Mouse (Mus musculus) intestine, embryonic 14.5 days (tissue): ENCODE measurements around the gene Nedd9. TPM values are rescaled to one million over a fixed set of nuclear protein-coding genes. Genes with fewer than 3 reads are reported as not detected.

Experiments
- ATAC-seq: fragments of 200-750 bp; cut with Nextera tagmentation; replicated peaks from 2 replicates; pipeline ENCODE4 v1.8.0; 2017; ENCODE audit warnings: low read depth, moderate number of reproducible peaks, moderate TSS enrichment, moderate library complexity; ENCODE audit not compliant: low FRiP score, low TSS enrichment
- DNase-seq: peaks from one replicate; pipeline ENCODE4 v3.0.0-alpha.2; 2018; ENCODE audit warnings: low spot score
- H3K27ac ChIP-seq: fragments of 300-500 bp; sonication (generic); 2 replicates; pipeline ENCODE4 v1.5.1; 2014; ENCODE audit warnings: low read depth, mild to moderate bottlenecking, control low read depth
- H3K27me3 ChIP-seq: fragments of 300-500 bp; sonication (generic); replicated peaks from 2 replicates; pipeline ENCODE4 v1.6.1; 2014; ENCODE audit warnings: low read length, control low read depth; ENCODE audit not compliant: control insufficient read depth, insufficient read depth
- H3K36me3 ChIP-seq: fragments of 300-500 bp; sonication (generic); 2 replicates; pipeline ENCODE4 v1.6.1; 2014; ENCODE audit warnings: low read length, control low read depth; ENCODE audit not compliant: control insufficient read depth, insufficient read depth
- H3K4me1 ChIP-seq: fragments of 300-500 bp; sonication (generic); replicated peaks from 2 replicates; pipeline ENCODE4 v1.6.1; 2014; ENCODE audit warnings: low read length, control low read depth, mixed read lengths; ENCODE audit not compliant: control insufficient read depth, insufficient read depth
- H3K4me2 ChIP-seq: fragments of 300-500 bp; sonication (generic); 2 replicates; pipeline ENCODE4 v1.6.1; 2014; ENCODE audit warnings: low read length
- H3K4me3 ChIP-seq: fragments of 300-500 bp; sonication (generic); 2 replicates; pipeline ENCODE4 v1.5.1; 2014; ENCODE audit warnings: low read depth, low read length, control low read depth, mixed read lengths
- H3K9ac ChIP-seq: fragments of 300-500 bp; sonication (generic); 2 replicates; pipeline ENCODE4 v1.6.1; 2014; ENCODE audit warnings: mild to moderate bottlenecking, low read length
- H3K9me3 ChIP-seq: fragments of 300-500 bp; sonication (generic); 2 replicates; pipeline ENCODE4 v1.6.1; 2016; ENCODE audit warnings: low read length, control low read depth; ENCODE audit not compliant: control insufficient read depth
- WGBS: fragments of 180-500 bp; shearing (Covaris S2); extraction: QIAGEN DNeasy Blood & Tissue Kit; methylation state at CpG from one replicate; pipeline ENCODE4 v1.1.7; 2014; 5-methylcytosine and 5-hydroxymethylcytosine counted together
- polyA plus RNA-seq: library from polyadenylated mRNA; unstranded; fragments of >200 nt; fragmentation: Nextera tagmentation; extraction: Ambion mirVana; gene quantifications from 2 replicates; pipeline ENCODE4 v1.2.1, GENCODE M21; 2014

Nedd9 gene
- polyA plus RNA-seq, 1 experiment from 2014 or later, result 56.5 TPM

DNA sequence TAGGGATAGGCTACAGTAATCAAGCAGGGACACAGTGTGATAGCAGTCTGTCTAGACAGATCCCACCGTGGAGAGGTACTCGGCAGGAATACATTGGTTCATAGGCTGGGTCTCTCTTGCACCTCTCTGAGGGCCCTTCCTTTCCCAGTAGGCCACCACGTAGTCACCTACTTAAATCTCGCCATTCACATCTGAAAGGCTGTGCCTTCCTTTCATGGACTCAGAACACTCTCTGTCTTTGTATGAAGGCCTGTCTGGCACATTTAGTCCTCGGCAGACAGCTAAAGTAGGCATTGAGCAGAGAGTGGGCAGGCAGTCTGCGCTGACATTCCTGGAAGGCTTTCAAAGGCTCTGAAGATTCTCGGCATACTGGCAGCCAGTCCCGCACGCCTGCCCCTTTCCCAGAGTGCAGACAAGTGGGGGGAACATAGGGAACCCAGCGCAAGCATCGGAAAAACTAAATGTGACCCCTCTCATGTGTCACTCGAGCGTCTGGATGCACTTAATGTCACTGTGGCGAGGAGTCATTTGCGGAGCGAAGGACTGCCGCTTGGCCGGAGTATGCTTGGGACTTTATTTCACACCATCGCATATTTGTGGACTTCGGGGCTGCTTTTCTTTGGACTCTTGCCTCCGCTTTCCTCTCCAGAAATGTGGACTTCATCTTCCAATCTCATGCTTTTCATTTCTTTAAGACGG, 147.4 kb downstream of the Nedd9 start:
- peaks cover 18% of the 10 kb centered on the region for H3K4me1 ChIP-seq
- H3K27me3 ChIP-seq, result no peaks in the 10 kb centered on the region
- peaks cover 15% of the 10 kb centered on the region for H3K36me3 ChIP-seq
- no peak overlapping the region for H3K9ac ChIP-seq
- 70% methylated on average over 22 of the region's 22 CpGs for WGBS
- no peak for ATAC-seq
- no peak for DNase-seq
- H3K27ac ChIP-seq, result no peak overlapping the region
- H3K9me3 ChIP-seq, result no peaks in the 10 kb centered on the region
- no peak overlapping the region for H3K4me3 ChIP-seq
- no peak overlapping the region for H3K4me2 ChIP-seq

DNA sequence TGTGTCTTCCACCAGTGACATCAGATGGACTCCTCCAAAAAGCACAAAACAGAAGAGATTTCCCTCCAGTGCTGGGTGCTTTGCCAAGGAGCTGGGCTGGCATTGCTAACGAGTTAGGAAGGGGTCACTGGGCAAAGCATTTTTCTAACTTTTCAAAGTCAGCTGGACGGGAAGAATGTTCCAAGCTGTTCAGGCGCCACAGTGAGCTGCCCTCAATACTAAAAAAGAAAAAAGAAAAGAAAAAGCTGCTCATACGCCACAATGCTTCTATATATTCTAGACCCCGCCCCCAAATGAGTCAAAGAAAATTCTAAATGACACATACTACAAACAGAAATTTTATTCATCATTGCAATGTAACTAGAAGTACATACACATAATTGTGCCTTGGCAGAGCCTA, 148.0 kb downstream of the Nedd9 start:
- no peak for ATAC-seq
- Histone ChIP-seq H3K9ac (no peak overlapping the region), H3K4me2 (no peak overlapping the region), H3K36me3 (peaks cover 15% of the 10 kb centered on the region), H3K27me3 (no peaks in the 10 kb centered on the region), H3K4me3 (no peak overlapping the region), H3K27ac (no peak overlapping the region), H3K4me1 (peaks cover 20% of the 10 kb centered on the region), H3K9me3 (no peaks in the 10 kb centered on the region)
- WGBS, result 75% methylated on average over 5 of the region's 5 CpGs
- DNase-seq, result no peak

DNA sequence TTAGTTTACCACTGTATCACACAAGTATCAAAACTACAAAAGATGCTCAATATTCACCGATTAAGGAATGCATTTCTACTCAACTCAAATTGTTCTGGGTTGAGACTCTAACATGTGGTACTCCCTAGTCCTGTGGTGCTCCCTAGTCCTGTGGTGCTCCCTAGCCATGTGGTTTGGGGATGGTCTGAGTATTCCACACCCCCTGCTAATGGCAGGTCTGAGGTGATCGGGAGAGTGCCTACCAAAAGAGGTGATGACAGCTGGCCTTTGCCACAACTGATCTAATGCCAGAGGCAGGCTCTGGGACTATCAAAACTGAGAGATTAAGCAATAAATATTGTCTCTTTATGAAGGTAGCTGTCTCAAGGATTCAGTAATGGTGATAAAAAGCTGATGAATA, 149.8 kb downstream of the Nedd9 start:
- no peak for DNase-seq
- Histone ChIP-seq H3K4me2 (no peak overlapping the region), H3K4me1 (peaks cover 20% of the 10 kb centered on the region), H3K27me3 (no peaks in the 10 kb centered on the region), H3K9me3 (no peaks in the 10 kb centered on the region), H3K27ac (no peak overlapping the region), H3K9ac (no peak overlapping the region), H3K4me3 (no peak overlapping the region), H3K36me3 (peaks cover 20% of the 10 kb centered on the region)
- ATAC-seq, result no peak
- WGBS, result 89% methylated on average over 2 of the region's 2 CpGs

DNA sequence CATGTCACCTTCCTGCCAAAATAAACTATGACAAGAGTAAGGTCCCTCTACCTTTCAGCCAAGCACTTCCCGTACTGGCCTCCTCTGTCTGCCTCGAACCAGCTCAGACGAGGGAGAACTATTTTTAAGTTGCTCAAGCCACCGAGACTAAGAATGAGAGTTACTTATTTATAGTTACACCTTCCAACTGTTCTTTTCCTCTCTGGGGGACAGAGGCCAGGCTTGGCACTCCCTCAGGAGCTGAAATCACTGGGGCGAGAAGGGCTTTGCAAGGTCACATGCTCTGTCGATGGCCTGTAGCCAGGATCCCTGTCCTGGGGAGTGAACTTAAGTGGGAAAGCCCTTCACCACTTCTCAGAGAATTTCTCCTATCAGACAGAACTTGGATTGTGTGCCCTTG, 150.9 kb downstream of the Nedd9 start:
- Histone ChIP-seq H3K9ac (no peak overlapping the region), H3K4me1 (peaks cover 20% of the 10 kb centered on the region), H3K27ac (no peak overlapping the region), H3K27me3 (no peaks in the 10 kb centered on the region), H3K4me3 (no peak overlapping the region), H3K36me3 (peaks cover 20% of the 10 kb centered on the region), H3K9me3 (no peaks in the 10 kb centered on the region), H3K4me2 (no peak overlapping the region)
- ATAC-seq (no peak), DNase-seq (no peak)
- WGBS, result 57% methylated on average over 6 of the region's 6 CpGs

DNA sequence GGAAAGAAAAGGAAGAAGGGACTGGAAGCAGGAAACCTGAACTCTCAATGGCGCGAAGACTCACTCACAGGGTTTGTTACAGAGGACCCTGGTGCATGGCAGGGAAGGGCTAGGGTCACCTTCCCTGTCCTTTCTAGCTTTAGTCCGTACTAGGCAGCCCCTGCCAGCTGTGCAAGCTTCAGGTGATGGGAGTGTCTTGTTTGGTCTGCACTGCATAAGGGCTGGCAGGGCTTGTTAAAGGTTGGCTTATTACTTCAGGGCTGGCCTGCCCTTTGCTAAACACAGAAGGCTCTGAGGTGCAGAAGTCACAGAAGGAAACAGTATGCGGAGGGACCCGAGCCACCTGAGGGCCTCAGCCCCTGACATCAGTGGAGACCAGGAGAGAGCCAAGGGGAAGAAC, 151.4 kb downstream of the Nedd9 start:
- Histone ChIP-seq H3K27ac (no peak overlapping the region), H3K4me3 (no peak overlapping the region), H3K27me3 (no peaks in the 10 kb centered on the region), H3K9me3 (no peaks in the 10 kb centered on the region), H3K9ac (no peak overlapping the region), H3K36me3 (peaks cover 20% of the 10 kb centered on the region), H3K4me1 (peaks cover 20% of the 10 kb centered on the region), H3K4me2 (no peak overlapping the region)
- ATAC-seq, result no peak
- DNase-seq, result no peak
- 68% methylated on average over 5 of the region's 5 CpGs for WGBS

DNA sequence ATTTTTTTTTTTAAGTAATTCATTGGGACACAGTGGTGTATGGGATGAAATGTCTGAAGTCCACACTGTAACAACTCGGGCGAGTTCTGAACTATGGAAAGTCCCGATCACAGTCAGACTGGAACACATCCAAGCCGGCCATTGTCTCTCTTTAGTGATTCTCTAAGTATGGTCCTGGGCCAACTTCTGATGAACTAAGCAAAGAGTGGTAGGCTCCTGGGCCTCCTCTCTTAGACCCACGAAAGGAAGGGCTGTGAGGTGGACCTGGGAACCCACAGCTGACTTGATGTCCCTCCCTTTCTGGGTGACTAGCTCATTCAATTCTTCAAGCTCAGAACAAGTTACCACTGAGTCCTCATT, 152.5 kb downstream of the Nedd9 start:
- Histone ChIP-seq H3K4me3 (no peak overlapping the region), H3K27me3 (no peaks in the 10 kb centered on the region), H3K4me2 (no peak overlapping the region), H3K36me3 (peaks cover 24% of the 10 kb centered on the region), H3K27ac (no peak overlapping the region), H3K4me1 (peaks cover 20% of the 10 kb centered on the region), H3K9ac (no peak overlapping the region), H3K9me3 (no peaks in the 10 kb centered on the region)
- ATAC-seq (no peak), DNase-seq (no peak)
- 81% methylated on average over 5 of the region's 5 CpGs for WGBS

DNA sequence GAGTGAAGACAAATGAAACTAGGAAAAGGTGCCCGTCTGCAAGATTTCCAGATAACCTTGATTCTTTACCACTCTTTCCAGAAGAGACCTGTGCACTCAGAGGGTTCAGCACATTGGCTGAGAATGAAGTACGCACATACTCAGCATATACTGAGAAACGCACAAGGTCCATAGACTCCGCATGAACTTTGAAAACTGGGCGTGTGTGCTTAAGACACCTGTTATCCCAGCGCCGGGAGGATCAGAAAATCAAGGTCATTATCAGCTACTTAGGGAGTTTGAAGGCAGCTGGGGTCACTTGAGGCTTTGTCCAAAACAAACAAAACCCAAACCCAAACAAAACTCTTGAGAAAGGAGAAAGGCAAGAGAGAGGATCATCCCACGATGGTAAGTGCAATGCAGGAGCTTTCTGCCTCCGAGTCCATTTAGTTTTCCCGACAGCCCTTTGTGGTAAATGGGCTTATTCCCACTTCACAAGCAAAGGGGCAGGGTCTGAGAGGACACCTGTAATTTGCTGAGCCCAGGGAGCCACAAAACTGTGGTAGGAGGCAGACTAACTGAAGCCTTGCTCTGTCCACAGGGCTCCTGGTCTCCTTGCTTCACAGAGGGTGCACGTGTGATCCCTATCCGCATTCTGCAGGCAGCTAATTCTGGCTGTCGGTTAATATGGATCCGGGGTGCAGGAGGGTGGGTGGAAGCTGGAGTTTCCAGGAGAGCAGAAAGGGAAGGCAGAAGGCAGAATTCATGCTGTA, 153.1 kb downstream of the Nedd9 start:
- no peak overlapping the region for H3K4me2 ChIP-seq
- peaks cover 26% of the 10 kb centered on the region for H3K36me3 ChIP-seq
- no peaks in the 10 kb centered on the region for H3K9me3 ChIP-seq
- H3K4me3 ChIP-seq, result no peak overlapping the region
- 67% methylated on average over 14 of the region's 14 CpGs for WGBS
- no peak for DNase-seq
- H3K27me3 ChIP-seq, result no peaks in the 10 kb centered on the region
- H3K9ac ChIP-seq, result no peak overlapping the region
- peaks cover 18% of the 10 kb centered on the region for H3K4me1 ChIP-seq
- no peak overlapping the region for H3K27ac ChIP-seq
- no peak for ATAC-seq

DNA sequence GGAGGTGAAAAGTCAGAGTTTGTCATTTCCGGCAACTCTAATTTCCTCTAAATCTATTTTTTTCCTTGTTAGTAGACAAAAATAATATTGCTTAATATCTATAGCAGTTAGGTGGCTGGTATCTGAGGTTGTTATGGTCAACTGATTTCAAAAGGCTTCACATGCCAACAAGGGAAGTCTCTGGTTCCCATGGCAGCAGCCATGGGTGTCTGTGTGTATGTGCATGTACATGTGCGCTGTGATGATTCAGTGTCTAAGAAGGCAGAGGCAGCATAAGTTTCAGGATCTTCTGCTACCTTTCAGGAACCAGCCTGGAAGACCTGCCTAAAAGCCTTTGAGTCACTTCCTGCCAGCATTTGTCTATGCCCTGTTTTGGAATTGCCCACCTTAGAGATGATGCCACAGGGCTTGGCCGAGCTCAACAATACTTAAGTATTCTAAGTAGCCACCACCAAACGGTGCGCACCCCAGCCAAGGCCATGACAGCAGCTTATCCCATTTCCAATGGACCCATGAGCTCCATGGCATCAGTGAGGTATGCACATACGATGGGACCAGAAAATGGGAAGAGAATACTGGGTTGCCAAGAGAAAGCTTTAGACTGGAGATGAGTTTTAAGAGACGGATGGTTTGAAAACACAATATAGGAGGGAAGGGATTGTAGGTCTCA, 155.4 kb downstream of the Nedd9 start:
- Histone ChIP-seq H3K4me3 (no peak overlapping the region), H3K36me3 (peaks cover 10% of the 10 kb centered on the region; the same call in 1 of the 2 replicates), H3K9ac (no peak overlapping the region), H3K9me3 (no peaks in the 10 kb centered on the region), H3K27me3 (no peaks in the 10 kb centered on the region), H3K27ac (no peak overlapping the region), H3K4me2 (no peak overlapping the region), H3K4me1 (peaks cover 18% of the 10 kb centered on the region)
- 90% methylated on average over 7 of the region's 7 CpGs for WGBS
- DNase-seq (no peak), ATAC-seq (no peak)
